Mouse (Mus musculus) testis, postnatal 14 days (tissue): ENCODE results near the gene Myo9b.

Experiments used
- DNase-seq: peaks from one replicate; pipeline ENCODE4 v3.0.0; 2021; ENCODE audit warnings: low spot score

Gene Myo9b

DNA sequence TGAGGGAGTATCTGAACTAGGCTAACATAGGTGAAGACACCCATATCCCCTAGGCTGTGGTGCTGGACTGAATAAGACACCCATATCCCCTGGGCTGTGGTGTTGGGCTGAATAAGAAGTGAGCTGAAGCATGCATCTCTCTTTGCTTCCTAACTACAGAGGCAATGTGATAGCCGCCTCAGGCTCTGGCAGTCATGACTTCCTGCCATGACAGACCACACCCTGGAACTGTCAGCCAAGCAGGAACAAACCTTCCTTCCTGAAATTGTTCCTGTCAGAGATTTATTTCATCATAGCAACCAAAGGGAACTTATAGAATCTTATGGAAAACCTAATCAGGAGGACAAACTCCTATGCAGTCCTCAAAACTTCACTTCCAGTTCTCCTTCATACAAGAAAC, 115.8 kb downstream of the Myo9b start:
- no peak for DNase-seq

DNA sequence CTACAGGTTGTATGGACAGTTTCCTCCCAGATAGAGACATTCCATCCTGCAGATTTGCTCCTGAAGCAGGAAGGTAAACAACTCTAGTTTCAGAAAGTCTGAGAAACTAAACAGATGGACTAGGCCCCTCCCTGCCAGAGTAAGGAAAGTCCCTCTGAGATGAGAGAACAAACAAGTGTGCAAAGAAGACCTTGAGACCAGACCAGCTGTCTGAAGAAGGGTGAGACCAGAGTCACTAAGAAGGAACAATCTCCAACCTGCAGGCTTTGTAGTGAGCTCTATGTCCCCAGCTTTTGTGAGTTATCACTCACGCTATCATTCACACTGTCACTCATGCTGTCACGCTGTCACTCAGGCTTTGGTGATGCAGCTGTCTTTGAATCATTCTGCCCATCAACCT, 119.2 kb downstream of the Myo9b start:
- no peak for DNase-seq

DNA sequence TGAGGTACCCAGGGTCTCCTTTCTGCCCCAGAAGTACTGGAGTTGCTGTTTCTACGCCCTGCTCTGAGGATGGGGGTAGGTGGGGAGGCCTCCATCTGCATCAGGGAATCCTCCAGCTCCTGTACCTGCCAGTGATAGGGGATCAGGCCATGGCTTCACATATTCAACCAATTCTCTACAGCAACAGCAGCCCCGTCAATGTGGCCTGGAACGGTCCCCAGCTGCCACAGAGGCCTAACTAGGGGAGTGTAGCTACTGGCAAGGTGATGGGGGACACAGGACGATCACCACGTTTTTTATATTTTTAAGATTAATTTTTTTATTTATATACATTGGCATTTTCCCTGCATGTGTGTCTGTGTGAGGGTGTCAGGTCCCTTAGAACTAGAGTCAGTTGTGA, 119.9 kb downstream of the Myo9b start:
- no peak for DNase-seq

DNA sequence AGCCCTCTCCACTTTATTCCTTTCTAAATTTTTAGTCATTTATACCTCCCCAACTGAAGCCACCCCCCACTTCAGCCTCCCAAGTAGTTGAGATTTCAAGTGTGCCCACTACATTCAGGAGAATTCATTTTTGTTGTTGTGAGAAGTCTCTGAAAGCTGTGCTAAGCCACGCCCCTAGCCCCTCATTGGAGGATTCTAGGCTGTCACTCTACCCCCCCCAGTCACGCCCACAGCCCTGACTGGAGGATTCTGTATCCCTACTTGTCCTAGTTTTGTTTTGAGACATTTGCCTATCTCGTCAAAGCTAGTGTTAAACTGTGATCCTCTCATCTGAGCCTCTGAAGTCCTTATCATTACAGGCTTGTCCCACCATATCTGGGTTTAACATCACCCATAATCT, 120.4 kb downstream of the Myo9b start:
- DNase-seq = no peak

DNA sequence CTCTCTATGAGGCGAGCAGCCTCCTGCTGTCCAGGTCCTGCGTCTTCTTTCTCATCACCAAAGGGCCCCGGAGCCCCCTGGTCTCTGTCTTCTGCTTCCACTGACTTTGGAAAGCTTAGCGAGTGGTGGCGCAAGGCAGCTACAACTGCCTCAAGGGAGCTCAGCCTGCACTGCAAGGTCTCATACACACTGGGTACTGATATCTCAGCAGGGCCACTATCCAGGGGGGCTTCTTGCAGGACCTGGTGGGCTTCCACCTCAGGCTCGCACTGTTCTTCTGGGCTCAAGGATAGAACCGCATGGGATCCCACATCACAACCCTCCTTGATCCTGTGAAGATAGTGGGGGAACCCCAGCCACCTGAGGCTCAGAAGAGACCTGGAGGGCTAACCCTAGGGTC, 122.0 kb downstream of the Myo9b start:
- no peak for DNase-seq

DNA sequence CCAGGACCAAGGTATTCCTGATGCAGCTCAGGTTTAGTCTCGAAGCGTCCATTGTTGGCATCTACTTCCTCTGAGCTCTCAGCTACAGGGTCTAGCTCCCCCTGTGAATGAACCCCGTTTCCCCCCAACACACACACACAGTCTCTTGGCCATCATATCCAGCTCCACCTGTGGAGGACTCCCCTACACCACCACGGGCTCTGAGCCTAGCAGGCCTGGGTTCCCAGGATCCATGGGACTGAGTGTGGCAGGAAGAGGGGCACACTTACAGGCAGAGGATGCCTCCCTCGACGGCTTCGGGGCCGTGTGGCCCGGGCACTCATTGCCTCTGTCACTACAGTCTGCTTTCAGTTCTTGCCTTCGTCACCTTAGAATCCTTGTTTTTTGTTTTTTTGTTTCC, 122.6 kb downstream of the Myo9b start:
- no peak for DNase-seq

DNA sequence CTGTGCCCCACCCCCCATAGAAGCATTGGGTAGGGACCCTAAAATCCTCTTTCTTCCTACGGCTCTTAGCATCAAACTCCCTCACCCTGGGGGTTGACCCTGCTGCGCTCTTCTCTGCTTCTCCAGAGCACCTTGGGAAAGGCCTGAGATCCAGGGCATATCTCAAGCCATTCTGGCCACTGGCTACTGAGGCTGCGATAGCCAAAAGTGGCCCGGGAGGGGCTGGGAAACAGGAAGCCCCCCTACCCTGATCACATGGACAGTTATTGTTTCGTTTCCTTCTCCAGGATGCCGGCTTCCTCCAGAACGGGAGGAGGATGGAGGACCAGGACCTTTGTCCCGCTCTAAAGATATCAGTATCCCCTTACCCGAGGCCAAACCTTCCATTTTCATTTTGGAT, 123.1 kb downstream of the Myo9b start, which contains the start of gene Ushbp1:
Ushbp1 (minus strand) TSS at position 174 of the 400 bp plus-strand sequence.
- DNase-seq = no peak

DNA sequence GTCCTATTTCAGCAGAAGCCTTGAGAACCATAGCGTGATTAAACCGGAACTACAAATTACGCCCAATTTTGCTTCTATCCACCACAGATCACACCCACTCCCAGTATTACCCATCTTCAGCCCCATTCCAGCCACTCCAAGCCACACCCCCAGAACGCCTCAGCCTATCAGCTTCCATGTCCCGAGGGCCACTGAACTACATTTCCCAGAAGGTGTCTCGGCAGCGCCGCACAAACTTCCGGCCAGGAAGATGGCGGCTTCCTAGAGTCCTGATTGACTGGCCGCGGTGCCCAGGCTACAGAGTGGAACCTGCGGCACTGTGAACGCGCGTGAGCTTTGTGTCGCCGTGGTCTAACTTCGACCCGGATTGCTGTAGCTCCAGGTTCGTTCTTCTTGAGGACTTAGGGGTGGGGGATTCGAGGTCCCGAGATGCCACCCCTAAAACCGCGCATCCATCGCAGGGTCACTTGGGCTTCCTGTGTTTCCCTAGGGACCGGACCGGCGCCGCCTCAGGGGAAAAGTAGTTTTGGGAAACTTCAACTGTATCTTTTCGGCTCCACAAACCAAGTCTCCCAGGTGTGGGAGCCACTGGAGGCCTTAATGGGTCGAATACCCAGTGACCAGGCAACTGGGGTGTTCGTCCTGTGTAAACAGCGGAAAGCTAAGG, 124.3 kb downstream of the Myo9b start, which contains the start of gene Babam1:
Babam1 (plus strand) TSS at position 223 of the 667 bp plus-strand sequence.
- peak; percentile 95 for DNase-seq

DNA sequence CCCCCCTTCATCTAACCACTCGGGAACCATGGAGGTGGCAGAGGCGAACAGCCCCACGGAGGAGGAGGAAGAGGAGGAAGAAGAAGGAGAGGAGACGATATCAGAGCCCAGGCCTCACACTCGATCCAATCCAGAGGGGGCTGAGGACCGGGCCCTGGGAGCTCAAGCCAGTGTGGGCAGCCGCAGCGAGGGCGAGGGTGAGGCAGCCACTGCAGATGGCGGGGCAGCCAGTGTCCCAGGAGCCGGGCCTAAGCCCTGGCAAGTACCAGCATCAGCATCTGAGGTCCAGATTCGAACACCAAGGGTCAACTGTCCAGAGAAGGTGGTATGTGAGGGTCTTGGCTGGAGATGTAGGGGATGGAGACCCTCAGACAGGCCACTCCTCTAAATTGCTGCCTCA, 125.2 kb downstream of the Myo9b start:
- no peak for DNase-seq

DNA sequence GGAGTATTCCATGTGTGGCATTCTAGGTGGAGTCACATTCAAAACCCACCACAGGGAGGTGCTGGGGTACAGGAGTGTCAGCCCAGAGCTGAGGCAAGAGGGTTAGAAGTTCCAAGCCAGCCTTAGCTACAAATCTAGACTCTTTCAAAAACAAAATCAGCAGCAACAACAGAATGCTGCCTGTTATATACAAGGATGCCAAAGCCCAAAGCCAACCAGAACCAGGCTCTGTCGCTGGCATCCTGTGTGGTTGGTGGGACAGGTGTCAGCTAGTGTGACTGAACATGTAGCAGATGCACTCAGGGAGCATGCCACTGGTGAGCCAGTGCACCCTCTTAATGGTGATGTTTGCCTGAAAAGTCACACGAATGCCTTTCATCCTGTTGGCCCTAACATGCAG, 128.3 kb downstream of the Myo9b start:
- no peak for DNase-seq

DNA sequence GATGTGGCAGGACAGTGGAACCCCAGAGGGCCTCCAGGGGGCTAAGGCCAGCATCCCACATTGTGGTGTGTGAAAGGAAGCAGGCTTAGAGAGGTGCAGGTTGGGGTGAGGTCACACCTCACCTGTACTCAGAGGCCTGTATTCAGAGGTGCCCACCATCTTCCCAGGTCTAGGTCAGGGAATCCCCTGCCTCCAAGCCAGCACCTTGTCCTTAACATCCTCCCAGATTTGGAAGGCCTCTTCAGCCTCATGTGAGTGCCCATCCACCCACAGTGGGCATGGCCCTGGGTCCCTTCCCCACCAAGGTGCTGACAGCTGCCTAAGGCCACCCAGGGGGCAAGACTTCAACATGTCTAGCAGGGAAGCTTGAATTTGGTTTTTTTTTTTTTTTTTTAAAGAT, 128.9 kb downstream of the Myo9b start:
- DNase-seq = no peak

DNA sequence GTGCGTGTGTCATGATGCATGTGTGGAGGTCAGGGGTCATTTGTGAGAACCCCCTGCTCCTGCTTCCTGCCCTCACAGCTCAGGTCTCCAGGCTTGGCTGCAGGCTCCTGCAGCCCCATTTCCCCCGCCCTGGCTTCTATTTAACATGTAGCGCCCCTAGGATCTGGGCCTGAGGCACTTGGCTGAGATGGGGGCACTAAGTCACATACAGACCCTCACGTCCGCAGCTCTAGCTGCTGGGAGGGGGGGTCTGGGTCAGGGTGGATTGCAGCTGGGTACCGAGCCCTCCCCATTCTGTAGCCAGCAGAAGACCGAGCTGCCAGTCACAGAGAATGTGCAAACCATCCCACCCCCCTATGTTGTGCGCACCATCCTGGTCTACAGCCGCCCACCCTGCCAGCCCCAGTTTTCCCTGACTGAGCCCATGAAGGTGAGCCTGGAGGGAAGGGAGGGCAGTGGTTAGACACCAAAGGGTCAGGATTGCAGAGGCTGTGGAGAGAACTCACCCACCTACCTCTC, 130.0 kb downstream of the Myo9b start:
- DNase-seq = peak; percentile 3

DNA sequence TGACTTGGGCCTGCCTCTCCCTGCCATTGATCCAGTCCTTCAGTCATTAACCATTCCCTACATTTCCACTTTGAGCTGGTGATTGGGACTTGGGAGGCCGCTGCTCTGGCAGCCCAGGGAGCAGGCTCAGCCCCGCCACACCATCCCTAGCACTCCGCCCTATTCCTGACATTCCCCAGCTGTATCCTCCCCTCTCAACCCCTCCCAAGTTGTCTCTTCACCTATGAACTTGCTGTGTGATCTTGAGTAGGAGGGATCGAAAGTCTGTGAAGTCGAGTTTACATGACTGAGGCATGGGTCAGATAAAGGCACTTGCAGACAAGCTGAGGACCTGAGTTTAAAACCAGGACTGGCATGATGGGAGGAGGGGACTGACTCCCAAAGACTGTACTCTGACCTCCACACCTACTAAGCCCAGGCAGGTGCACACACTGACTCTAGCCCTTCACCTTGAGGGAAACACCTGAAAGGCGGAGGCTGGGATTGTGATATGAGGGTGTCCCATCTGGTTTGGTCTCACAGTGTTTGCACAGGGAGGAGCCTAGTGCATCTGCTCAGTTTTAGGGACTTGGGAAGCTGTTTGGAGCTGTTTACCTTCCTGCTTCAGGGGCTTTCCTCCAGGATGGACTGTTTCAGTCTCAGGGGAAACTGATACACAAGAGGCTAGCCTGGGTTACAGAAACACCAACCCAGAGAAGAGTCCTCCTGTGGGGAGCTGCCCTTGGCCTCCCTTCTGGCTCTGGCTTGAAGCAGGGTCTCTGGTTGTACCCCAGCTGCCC, 130.8 kb downstream of the Myo9b start:
- DNase-seq = no peak

DNA sequence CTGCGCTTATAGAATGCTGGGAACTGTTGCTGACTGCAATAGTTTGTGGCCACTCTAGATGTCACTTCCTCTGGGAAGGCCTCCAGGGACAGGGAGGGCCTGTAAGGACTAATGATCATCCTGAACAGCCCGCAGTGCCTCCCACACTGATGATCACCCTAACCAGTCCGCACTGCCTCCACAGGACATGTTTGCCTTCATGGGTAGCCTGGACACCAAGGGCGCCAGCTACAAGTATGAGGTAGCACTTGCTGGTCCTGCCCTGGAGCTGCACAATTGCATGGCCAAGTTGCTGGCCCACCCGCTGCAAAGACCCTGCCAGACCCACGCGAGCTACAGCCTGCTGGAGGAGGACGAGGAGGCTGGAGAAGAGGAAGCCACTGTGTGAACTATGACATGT, 131.5 kb downstream of the Myo9b start:
- DNase-seq = peak; percentile 5

DNA sequence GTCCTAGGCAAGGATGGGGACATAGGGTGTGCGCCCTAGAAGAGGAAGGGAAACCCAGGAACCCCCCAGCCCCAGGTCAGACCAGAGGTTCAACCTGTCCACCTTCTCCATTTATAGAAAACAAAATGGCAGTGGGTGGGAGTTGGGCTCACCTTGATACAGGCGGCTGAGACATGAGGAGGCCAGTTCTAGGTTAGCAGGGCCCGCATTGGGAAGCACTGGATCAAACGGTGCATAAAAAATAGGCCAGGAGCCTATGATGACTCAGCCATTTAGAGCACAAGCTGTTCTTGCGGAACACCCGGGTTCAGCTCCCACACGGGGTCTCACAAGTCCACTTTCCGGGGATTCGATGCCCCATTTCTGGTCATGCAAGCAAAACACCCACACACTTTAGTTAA, 132.4 kb downstream of the Myo9b start:
- no peak for DNase-seq

DNA sequence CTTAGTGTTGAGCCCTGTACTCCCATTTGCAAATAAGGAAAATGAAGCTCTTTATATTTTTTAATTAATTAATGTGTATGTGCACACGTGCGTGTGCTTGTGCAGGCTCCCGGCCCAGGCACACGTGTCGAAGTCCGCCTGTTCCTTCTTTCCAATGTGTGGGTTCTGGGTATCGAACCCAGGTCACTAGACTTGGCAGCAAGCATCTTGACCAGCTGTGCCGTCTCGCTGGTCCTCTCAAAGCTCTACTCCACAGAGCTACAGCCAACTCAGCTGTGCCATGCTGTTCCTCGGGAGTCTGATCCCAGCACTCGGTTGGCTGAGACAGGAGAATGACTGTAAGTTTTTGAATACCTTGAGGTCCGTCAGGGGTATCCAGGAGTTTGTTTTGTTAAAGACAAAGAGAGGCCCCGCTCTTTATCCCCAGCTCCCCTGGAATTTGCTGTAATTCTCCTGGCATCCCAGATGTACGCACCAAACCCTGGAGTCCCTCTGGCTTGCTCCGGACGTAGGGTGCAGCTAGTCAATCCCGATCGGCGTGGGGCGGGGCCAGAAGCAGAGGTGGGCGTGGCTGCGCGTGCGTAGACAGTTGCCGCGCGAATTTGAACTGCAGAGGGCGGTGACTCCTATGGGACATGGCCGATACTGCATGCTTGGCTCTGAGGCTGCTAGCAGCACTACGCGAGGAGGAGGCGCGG, 133.0 kb downstream of the Myo9b start, which contains the start of gene Ankle1:
Ankle1 (plus strand) TSS at position 610 of the 698 bp plus-strand sequence.
- peak; percentile 91 for DNase-seq

DNA sequence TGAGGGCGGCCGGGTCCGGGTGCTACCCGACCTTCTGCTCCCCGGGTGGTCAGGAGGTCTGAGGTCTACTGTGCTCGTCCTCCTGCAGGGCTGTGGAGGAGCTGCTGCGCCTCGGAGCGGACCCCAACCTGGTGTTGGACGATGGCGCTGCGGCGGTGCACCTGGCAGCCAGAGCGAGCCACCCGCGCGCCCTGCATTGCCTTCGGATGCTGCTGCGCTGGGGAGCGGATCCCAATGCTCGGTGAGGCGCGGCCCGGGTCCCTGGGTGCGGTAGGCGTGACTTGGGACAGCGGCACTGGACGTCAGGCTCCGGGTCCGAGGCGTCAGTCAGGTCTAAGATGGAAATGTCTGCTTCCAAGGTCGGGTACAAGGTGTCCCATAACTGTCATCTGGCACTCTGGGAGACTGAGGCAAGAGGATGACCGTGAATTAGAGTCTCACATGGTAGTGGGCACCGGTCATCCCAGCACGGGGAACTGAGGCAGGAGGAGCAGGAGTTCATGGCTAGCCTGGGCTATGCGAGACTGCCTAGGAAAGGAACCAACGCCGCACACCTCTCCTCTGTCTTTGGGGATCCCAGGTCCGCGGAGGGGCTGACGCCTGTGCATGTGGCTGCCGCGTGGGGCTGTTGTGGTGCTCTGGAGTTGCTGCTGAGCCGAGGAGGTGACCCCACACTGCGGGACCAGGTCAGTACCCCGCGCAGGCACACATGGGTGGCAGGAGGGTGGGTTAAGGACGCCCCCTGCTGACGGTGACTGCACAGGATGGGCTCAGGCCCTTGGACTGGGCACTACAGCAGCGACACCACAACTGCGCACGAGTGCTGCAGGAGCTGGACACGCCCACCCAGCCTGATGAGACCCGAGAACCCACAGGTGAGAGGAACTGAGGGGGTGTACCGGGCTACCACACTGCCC, 133.8 kb downstream of the Myo9b start:
- peak; percentile 60 for DNase-seq

DNA sequence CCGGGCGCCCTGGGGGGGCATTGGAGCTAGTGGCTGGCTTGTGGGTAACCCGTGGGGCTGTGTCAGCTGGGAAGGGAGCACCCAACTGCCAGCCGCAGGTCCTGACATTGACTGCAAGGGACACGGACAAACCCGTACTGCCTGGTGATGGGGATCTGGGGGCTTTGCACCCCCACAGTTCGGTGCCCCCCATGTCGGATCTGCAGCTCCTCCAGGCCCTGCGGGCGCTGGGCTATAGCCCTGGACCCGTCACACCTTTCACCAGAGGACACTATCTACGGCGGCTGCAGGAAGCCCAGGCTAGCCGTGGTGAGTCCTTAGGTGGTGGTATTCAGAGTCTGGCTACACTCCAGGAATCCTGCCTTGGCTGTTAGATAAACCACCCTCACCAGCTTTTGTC, 134.9 kb downstream of the Myo9b start:
- DNase-seq = no peak

DNA sequence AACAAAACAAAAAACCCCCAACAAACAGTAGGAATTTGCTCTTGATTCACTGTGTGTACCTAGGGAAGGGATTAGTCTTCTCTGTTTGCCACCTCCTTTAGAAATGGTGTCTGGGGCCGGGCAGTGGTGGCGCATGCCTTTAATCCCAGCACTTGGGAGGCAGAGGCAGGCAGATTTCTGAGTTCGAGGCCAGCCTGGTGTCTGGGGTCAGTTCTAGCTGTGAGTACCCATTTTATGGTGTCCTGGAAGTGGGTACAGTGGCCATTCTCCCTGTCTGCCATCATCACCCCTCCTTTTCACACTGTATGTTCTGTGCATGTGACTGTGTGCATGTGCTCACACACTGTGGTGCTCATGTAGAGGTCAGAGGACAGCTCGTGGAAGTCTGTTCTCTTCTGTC, 135.7 kb downstream of the Myo9b start:
- DNase-seq = no peak
